Mouse (Mus musculus) left cerebral cortex, postnatal 10 days (tissue): Measurements from ENCODE around the gene Gatad2a. TPM values are rescaled to one million over a fixed set of nuclear protein-coding genes. Genes with fewer than 3 reads are reported as not detected.

ENCODE experiments used
- DNase-seq, 2 experiments: peaks; one replicate each; pipeline ENCODE4 v3.0.0; 2021 to 2022; ENCODE audit warnings: low spot score in 2 of 2, mixed read lengths in 1 of 2; ENCODE audit errors: extremely low spot score in 1 of 2
- intact Hi-C: fragments of 180-260 bp; cut with DNase I; formaldehyde crosslinking; loops from one replicate; pipeline ENCODE4 v1.15.1; 2025
- total RNA-seq, 2 experiments: library from RNA; stranded (reverse); gene quantifications; 2 replicates each; pipeline ENCODE4 v1.2.3; 2021

The Gatad2a gene
- total RNA-seq, 2 experiments from 2014 or later = 24.8 to 30.0 TPM

DNA sequence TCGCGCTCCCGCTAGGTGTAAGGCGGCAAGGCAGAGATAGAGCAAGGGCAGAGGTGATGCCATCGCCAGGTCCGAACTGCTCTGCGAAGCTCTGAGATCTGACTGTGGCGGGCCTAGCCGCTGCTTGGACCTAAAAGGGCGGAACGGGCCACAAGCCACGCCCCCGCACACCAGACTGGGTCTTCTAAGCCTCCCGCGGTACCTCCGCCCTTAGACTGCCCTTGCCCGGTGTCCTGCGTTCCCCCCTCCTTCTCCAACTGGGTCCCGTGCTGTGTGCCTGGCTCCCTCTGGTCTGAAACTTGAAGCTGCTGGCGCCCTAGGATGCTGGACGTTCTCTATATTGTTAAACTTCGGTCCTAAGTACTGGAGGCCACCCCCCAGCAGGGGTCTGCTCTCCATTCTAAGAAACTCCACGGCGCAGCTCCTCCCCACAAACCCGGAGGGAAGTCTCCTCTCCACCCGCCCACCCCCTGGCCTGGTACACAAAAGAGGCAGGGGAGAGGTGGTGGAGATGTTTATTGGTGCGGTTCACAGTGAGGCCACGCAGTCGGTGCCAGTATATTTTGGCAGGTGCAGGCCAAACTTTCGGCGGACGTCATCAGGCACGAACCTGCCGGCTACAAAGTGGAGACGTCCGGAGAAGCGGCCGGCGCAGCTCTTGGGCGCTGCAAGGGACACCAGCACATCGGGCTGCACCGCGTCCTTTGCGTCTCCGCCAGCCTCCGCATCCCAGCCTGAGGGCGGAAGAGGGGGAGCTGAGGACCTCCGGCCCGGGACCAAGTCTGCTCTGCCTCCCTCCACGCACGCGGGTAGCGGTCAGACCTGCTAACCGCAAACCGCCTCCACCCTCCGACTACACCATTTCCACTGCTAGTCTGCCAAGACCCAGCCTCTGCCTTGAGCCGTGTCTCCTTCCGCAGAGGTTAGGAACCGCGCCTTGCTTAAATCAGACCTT is 108.6 kb downstream of the Gatad2a start, which contains the start of gene Cilp2:
TSS of gene Cilp2 (minus strand) at position 399 of the 955 bp plus-strand sequence.
- DNase-seq = peak in 1 of 2 experiments; percentile 69
- intact Hi-C loops = no loop called here

DNA sequence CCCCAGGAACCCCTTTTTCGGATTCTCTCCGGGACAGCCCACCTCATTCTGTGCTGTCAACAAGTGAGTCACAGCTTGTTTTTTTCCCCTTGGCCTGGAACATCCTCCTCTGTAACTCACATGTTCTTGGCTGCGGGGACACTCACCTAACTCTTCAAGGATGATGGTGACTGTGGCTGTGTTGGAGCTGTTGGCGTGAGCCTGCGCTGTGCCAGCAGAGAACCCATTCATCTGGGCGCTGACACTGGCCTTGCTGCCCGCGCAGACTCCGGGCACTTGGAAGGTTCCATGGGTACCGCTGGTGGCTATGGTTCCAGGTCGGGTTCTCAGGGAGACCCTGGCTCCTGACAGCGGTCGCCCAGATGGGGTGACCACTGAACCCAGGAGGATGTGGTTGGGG is 112.0 kb downstream of the Gatad2a start:
- no peak for DNase-seq
- intact Hi-C loops = no loop called here

DNA sequence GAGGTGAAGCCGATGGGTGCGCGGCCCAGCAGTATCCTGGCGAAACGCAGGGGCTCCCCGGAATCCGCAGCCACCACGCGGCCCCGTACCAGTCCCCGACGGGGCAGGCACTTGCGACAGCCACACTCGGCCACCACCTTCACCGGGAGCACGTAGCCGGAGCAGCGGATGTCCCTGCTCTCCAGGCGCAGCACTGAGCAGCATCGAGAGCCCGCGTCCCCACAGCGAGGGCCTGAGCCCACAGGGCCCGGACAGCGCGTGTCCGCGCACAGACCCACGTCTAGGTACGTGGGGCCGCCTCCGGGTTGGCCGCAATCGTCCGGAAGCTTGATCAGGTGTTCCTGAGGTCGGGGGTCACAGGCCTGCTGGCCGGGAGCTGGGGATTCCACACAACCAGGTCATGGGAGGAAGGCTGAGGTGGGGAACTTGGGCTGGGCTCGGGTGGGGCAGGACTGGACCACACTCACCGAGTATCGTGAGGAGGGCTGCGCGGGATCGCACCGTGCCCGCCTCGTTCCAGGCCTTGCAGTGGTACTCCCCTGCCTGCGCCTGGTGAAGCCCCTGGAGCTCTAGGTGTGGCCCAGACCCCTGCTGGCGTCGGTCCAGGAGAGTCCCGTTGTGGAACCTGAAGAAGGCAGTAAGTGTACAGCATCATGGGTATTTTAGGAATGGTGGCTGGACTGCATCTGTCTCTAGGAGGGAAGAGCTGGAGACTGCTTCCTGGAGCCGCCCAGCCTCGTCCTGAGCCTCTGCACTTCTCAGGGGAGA is 113.2 kb downstream of the Gatad2a start:
- peak in 1 of 2 experiments; percentile 63 for DNase-seq

DNA sequence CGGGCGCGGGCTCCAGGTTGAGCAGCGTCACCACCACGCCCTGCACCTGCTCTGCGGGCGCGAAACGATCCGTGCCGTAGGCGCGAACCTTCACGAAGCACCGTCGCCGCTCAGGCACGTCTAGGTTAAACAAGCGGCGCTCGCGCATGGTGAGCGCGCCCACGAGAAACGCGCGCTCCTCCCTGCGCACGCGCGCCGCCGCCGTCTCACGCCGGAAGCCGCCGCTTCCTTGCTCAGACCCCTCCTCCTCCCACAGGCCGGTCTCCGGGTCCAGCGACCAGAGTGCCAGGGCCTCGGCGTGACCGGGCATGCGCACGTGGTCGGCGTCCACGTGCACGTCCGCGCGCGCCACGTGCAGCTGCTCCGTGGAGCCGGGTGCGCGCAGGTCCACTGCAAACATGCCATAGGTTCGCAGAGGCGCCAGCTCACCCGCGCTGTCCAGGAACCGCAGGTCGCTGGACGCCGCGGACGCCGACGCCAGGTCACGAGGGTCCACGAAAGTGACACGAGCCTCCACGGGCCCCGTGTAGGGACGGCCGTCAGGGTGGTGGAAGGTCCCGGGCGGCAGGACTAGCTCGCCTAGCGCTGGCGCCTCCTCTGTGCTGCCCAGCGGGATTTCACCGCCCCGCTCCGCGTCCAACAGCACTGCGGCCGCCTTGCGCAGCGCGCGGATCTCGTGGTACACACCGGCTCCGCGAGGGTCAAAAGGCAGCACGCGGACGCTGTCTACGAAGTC is 114.0 kb downstream of the Gatad2a start:
- intact Hi-C loops = no loop called here
- peak; percentile 65 to 90 for DNase-seq

More for the DNA sequence above, 113.2 kb downstream of the Gatad2a start:
- intact Hi-C loops = no loop called here

DNA sequence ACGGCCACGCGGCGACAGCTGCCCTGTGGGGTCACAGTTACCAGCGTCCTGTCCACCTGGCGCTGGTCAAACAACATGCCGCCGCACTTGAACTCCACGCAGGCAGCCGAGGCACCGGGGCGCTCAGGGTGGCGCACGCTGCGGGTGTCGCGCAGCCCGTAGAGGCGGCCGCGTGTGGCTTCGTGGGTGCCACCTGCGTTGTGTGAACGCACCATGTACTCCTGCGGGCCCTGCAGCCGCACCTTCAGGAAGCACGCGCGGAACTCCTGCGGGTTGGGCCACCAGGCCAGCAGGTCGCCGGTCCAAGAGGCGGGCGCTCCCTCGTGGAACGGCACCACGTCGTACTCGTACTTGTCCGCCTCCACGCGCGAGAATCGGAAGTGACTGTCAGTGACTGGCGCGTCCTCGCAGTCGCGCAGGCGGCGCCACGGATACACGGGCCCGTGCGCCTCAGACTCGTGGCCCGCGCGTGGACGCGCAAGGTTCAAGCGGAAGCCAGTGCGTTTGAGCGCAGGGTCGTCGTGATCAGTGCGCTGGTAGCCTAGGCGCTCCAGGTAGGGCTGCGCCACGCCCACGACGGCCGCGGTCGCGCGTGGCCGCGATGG is 114.8 kb downstream of the Gatad2a start:
- intact Hi-C loops = no loop called here

DNA sequence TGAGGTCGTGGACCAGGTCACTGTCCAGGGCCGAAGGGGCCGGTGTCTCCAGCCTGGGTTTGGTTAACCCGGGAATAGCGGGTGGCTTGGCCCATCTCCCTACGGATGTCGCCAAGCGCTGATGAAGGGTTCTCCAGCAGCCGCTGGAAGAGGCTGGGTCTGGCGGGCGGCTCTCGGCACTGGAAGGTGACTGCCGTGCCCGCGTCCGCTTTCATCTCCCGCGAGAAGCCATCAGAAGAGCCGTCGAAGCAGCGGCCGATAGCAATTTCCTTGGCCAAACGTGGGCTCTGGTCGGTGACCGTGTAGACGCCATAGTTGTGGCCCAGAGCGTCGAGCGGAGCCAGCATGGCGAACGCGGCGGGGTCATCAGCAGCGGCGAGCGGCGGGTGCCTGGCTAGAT is 115.3 kb downstream of the Gatad2a start:
- DNase-seq = no peak
- intact Hi-C loops = no loop called here

More for the DNA sequence above, 114.8 kb downstream of the Gatad2a start:
- DNase-seq = peak in 1 of 2 experiments; percentile 55

DNA sequence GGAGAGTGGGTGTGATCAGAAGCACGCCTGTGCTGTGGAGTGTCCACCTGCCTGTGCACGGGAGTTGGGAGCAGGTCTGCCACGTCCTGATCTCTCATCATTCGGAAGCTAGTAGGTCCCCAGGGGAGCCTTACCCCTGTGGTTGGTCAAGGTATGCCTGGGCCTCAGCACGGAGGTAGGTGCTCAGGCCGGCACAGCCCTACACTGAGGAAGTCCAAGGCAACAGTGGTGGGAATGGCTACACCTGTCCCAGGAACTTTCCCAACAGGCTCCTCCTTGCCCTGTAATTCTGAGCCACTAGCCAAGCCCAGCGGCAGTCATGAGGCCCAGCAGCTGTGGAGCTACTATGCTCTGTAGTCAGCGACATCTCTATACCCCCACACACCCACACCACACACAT is 116.5 kb downstream of the Gatad2a start:
- DNase-seq = no peak
- intact Hi-C loops = no loop called here

DNA sequence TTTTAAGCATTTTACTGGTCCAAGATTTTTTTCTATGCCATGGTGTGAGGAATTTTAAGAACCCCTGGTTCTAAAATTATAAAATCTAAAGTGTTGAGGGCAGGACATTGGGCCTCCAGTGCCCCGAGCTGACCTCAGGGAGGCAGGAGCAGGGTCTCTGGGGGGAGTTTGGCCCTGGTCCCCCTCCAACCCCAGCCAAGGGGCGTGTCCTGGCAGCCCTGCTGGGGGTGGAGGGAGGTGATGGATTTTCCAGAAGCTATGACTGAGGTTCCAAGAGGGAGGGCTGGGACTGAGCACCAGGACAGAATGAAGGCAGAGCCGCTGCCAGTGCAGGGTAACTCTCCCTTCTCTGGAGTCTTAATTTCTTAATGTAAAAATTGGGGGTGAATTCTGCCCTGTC is 118.2 kb downstream of the Gatad2a start:
- no peak for DNase-seq
- intact Hi-C loops = no loop called here

DNA sequence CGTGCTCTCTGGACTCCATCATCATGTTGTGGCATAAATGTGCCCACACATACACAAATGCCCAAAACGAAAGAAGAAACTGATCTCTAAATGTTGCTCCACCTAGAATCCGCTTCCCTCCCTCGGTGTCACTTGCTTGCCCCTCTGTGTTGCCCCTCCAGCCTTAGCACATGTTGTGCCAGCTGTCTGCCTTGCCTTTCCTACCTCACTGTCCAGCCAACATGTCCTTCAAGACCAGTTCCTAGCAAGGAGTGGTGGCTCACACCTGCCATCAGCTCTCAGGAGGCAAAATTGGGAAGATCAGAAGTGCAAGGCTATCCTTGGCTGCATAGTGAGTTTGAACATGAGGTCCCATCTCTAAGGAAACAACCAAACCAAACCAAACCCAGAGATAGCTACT is 118.8 kb downstream of the Gatad2a start:
- no peak for DNase-seq
- intact Hi-C loops = no loop called here

DNA sequence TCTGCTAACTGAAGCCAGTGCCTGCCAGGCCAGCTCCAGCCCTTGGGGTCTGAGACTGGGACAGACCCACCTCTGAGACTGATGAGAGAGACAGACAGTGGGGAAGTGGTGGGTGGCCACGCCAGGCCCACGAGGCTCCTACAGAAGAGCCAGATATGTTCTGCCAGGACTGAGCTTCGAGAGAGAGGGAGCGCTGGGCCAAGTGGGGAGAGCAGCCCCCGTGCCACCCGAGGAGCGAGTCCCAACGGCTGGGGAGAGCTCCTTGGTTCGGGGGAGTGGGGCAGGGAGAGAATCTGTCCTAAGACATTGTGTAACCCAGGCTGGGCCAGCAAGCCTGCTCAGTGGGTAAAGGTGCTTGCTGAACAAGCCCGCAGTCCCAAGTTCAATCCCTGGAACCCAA is 119.2 kb downstream of the Gatad2a start:
- intact Hi-C loops = no loop called here
- DNase-seq = no peak

DNA sequence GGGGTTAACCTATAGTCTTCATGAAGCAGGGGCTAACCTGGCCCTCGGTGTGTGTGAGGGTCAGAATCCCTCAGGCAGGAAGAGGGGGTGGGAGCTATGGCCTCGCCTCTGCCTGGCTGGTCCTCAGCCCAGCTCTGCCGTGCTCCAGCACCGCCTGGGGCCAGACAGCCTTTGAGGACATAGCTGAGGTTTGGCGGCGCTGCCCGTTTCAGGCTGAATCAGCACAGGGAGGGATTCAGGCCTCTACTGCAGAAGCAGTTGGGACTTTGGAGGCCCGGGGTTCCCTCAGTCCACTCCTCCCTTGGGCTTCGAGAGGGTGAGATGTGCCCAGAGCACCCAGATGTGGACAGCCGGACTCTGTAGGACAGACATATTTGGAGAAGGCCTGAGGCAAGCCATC is 120.1 kb downstream of the Gatad2a start:
- peak in 1 of 2 experiments; percentile 43 for DNase-seq
- intact Hi-C loops = no loop called here

DNA sequence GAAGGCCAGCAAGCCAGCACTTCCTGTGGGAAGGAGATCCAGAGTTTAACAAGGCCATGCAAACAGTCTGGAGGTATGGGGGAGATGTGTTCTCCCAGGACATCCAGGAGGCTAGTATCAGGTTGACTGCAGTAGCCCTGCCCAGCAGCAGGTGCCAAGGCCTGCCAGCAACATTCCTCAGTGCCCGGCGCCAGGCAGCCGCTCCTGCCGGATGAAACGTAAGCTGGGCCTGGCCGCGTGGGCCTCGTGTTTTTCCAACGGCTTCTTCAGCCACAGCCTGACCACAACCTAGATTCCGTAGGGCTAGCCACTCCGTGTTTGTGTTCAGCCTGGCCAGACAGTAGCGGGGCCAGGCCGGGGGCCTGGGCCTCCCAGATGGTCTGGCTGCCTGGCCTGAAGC is 121.5 kb downstream of the Gatad2a start:
- DNase-seq = no peak
- intact Hi-C loops = no loop called here

DNA sequence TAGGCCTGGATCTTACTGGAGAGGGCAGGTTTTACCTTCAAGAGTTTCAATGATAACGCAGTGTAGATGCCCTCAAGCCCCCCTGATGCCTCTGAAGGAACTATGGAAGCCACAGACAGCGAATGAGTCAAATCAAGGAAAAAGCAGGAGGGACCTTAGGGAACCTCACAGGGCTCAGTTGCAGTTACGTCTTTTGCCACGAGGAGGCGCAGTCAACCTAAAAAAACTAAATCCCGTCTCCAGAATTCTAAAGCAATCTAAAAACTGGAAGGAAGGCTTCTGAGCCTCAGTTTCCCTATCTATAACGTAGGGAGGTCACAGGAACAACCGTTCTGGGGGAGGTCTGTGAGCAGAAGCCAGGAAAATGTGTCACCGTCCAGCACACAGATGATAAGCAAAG is 122.0 kb downstream of the Gatad2a start:
- peak; percentile 45 to 50 for DNase-seq
- intact Hi-C loops = no loop called here

DNA sequence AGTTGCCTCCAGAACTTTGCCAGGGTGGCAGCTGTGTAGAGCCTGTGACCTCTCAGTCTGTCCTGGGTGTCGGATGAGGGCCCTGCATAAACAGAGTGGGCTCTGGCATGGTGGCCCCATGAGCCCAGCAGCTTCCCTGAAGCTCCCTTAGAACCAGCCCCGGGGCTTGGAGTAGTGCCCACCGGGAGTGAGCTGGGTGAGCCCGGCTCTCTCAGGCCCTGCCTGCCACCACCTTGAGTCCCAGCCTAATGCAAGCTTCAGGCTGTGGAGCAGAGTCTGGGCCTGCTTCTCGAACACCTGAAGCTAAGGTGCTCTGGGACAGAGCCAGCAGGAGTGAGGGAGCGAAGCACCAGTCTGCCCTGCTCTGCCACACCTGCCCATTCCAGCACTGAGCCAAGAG is 125.3 kb downstream of the Gatad2a start:
- intact Hi-C loops = no loop called here
- no peak for DNase-seq

DNA sequence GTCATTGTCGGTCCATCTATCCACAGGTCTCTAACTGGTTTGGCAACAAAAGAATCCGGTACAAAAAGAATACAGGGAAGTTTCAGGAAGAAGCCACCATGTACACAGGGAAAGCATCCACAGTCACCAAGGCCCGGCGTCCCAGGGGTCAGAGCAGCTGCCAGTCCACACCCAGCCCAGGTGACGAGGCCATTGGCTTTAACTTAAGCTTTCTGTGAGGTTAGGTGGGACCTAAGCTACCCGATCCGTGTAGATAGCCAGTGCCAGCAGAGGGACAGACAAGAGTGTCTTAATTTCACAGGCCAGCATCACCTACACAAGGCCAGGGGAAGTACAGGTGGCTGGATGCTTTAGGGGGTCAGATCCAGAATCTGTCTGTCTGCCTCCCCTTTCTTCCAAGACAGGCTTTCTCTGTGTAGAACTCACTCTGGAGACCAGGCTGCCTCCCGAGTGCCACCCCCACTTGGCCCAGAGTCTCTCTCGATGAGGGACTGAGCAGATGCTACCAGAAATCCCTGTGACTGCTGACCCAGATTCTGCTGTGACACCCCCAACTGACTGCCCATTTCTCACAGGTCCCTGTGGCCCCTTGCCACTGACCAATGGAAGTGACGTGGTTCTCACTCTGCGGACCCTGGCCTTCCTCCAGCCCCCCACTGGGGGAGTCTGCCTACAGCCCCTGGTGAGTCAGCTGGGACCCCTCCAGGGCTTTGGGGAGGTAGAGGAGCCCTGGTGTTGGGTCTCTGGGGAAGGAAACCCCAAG is 126.0 kb downstream of the Gatad2a start:
- intact Hi-C loops = no loop called here
- no peak for DNase-seq

DNA sequence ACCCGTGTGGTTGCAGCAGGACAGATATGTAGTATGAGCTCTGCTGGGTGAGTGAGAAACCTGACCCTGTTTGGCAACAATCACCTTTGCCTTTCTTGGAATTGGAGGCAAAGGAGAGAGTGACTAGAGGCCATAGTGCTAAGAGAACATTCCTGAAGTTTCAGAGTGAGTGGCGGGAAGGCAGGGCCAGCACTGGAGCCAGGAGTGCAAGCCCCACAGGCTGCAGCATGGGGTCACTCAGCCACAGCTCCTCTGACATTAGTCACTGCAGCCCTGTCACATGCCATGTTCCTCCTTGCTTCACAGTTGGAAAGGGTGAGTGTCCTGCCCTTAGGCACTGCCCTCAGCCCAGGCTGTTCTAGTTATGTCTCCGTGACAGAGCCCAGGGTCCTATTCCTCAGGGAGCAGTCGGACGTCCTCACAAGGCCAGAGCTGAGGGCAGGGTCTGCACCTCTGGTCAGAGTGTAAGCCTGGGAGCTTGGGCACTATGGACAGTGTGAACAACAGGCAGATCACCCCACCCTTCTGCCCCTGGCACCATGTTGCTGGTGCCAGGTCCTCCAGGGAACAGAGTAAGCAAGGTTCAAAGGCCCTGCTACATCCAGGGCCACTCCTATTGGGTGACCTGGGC is 128.4 kb downstream of the Gatad2a start:
- intact Hi-C loops = no loop called here
- DNase-seq = no peak

DNA sequence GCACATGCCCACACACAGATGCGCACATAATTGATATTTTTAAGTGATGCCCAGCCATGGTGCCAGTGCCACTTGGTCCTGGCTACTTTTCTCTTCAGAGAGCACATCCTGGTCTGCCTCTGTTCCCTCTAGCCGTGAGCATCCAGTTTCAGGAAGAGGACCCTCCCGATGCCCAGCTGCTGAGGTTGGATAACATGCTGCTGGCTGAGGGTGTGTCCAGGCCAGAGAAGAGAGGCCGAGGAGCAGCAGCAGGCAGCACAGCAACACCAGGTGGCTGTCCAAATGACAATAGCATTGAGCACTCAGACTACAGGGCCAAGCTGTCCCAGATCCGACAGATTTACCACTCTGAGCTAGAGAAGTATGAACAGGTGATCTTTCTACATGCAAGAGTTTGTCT is 132.0 kb downstream of the Gatad2a start:
- DNase-seq = no peak
- intact Hi-C loops = no loop called here
